Mouse (Mus musculus) myocyte (in vitro differentiated cells): Measurements from ENCODE around the gene Rgs3.

Source experiments
- CEBPB ChIP-seq: IDR thresholded peaks from 2 replicates; pipeline ENCODE4 v1.6.1; 2011; ENCODE audit warnings: mild to moderate bottlenecking, moderate library complexity; ENCODE audit not compliant: poor library complexity, insufficient read depth, severe bottlenecking
- E2F4 ChIP-seq: IDR thresholded peaks from one replicate; pipeline ENCODE4 v1.6.1; 2011; ENCODE audit warnings: mild to moderate bottlenecking, control low read depth, moderate library complexity; ENCODE audit not compliant: insufficient read depth
- MAX ChIP-seq: IDR thresholded peaks from one replicate; pipeline ENCODE4 v1.6.1; 2011; ENCODE audit warnings: low read depth, mild to moderate bottlenecking, control low read depth
- MYOD1 ChIP-seq, 3 experiments: IDR thresholded peaks; one replicate each; pipeline ENCODE4 v1.6.1; 2011; ENCODE audit warnings: control low read depth in 2 of 3, low read depth in 2 of 3, mild to moderate bottlenecking in 2 of 3, moderate library complexity in 1 of 3; ENCODE audit not compliant: insufficient read length in 2 of 3, control insufficient read depth in 1 of 3
- MYOG ChIP-seq, 3 experiments: IDR thresholded peaks; one replicate each; pipeline ENCODE4 v1.6.1; 2011; ENCODE audit warnings: control low read depth in 2 of 3, low read depth in 2 of 3, mild to moderate bottlenecking in 2 of 3; ENCODE audit not compliant: insufficient read length in 2 of 3, control insufficient read depth in 1 of 3, insufficient read depth in 1 of 3
- POLR2A ChIP-seq: IDR thresholded peaks from one replicate; pipeline ENCODE4 v1.6.1; 2011; ENCODE audit warnings: low read depth, mild to moderate bottlenecking, control low read depth, moderate library complexity; ENCODE audit not compliant: insufficient read length
- POLR2AphosphoS2 ChIP-seq: IDR thresholded peaks from one replicate; pipeline ENCODE4 v1.6.1; 2011; ENCODE audit warnings: low read depth, control low read depth; ENCODE audit not compliant: insufficient read length
- SRF ChIP-seq: IDR thresholded peaks from one replicate; pipeline ENCODE4 v1.6.1; 2011; ENCODE audit warnings: low read depth; ENCODE audit not compliant: control insufficient read depth, insufficient read length
- TCF12 ChIP-seq: IDR thresholded peaks from one replicate; pipeline ENCODE4 v1.6.1; 2011; ENCODE audit warnings: mild to moderate bottlenecking, control low read depth; ENCODE audit not compliant: poor library complexity, insufficient read depth, severe bottlenecking
- USF1 ChIP-seq: IDR thresholded peaks from one replicate; pipeline ENCODE4 v1.6.1; 2011; ENCODE audit warnings: low read depth, mild to moderate bottlenecking, control low read depth, moderate library complexity

DNA sequence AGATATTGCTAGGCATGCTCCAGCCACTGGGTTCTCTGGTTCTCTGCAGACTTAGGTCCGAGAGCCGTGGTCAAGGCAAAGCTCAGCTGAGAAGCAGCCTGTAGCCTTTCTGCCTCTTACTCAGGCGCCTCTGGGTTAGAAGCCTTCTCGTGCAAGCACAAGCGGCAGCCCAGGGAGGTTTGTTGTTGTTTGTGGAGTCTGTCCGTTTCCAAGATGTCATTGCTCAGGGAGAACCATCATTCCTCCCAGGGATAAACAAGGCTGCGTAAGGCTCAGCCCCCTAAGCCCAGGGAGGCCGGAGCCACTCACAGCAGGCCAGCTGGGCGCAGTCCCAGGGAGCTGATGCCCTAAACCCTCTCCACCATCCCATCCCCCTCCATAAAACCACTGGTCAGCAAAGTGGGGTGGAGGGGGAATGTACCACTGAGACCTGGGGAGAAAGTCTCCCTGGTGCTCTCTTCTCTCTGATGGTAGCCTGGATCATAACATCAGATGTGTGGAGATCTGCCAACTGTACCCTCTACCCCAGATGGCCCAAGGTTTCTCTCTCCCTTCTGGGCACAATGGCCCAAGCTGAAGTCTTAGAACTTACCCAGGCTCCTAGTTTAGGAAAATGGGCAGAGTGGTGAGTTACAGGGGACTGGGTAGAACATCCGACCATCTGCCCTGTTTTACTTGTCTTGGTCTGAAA, 117.5 kb downstream of the Rgs3 start:
- TF ChIP-seq POLR2A (no peak), MAX (no peak), MYOD1 (IDR thresholded peaks at IDR 0.05; ENCODE audit: control insufficient read depth in 1 of 3, insufficient read length in 2 of 3, low read depth in 2 of 3) (no peak), E2F4 (no peak), CEBPB (no peak), POLR2AphosphoS2 (no peak), USF1 (no peak), SRF (no peak), MYOG (IDR thresholded peaks at IDR 0.05; ENCODE audit: control insufficient read depth in 1 of 3, insufficient read depth in 1 of 3, insufficient read length in 2 of 3, low read depth in 2 of 3) (no peak), TCF12 (no peak)
